Mouse (Mus musculus): ENCODE data around the gene Cfi. TPM values are rescaled to one million over a fixed set of nuclear protein-coding genes. Genes with fewer than 3 reads are reported as not detected.

Gene Cfi
- not detected for polyA plus RNA-seq (2017; shearing (Covaris generic))

DNA sequence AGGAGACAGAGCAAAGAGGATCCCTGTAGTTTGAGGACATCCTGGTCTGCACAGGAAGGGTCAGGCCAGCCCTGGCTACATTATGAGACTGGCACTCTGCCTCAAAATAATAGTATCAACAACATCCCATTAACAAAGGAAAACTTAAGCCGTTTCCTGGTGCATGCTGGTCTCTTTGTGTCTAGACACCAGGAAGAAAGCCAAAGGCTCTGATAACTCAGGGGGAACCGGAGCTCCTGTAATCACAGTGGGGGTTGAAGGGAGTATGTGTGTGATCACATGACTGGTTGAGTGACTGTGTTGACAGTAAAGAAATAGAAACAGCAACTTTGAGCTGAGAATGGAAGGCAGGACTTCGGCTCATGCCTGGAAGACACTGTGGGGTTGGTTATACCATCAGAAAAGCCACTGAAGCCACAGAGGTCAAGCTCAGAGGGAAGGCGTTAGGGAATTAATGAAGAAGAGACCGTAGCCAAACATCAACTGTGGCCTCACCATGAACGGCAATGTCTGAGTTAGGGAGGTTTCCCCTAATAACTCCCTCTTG lies at the start of gene Cfi:
Gene Cfi, plus strand, starts transcription at position 497 of the 547 bp plus-strand sequence.

DNA sequence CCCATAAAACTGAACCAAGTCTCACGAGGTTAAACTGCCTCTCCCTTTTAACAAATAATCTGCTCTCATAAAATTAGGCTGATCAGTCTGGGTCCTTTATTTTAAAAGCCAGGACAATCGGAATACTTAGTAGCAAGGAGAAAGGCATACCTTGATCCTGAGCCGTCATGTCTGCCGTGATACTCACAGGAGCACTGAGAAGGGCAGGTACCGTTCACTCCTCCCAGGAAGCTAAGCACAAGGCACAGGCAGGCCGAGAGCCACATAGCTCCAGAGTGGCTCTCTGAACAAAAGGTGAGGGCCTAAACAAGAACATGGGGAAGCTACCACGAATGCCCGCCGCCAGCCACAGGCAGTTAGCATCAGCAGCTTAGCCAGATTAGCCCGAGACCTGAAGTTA lies 31.9 kb upstream of the Cfi start, which contains the start of gene Lrit3:
Gene Lrit3, minus strand, starts transcription at position 266 of the 400 bp plus-strand sequence.

DNA sequence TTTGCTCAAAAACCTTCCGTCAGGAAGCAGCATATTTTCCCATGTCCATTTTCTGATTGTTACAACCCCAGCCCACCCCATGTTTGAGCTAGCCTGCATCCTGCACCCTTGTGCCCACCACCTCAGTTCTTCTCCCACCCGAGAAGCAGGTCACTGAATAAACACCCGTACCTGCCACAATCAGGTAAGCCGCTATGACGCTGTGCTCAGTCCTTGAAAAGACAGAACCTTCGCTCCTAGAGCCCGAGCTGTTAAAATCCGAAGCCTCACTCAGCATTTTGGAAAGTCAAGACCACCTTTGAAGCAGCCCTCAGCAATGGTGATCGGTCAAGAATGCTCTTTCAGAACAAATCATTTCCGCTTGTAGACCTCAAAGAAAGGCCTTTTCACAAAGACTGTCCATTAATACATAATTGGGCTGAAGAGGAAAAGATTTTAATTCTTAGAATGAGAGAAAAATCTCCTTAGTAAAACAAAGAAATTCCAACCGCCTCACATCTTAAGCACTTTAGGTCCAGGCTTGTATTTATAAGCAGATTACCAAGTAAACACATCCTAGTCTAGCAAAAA lies 13.4 kb upstream of the Cfi start, which contains the start of gene Rrh:
Gene Rrh, minus strand, starts transcription at position 382 of the 570 bp plus-strand sequence.

DNA sequence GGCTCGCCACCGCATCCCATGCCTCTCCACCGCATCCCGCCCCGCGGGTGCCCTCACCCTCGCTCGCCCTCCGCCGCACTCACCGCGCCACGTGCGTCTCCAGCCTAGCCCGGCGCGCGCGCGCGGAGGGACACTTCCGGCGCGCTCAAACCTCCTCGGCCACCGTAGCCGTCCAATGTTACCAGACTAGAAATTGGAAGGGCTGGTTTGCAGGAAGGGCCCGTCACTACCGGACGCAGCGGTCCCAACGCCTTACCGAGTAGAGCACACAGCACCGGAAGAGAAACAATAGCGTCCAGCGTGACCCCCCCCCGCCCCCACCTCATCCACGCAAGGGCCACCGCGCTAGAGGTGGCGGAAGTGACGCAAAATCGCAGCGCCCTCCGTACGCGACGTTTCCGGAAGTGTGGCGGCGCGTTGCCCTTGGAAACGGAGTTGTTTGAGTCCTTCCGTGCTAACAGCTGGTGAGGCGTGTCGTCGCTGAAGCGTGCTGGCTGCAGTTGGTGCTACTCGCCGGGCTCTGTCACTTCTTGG lies 4.6 kb upstream of the Cfi start, which contains the start of gene Gar1:
Gene Gar1, minus strand, starts transcription at position 362 of the 534 bp plus-strand sequence.

DNA sequence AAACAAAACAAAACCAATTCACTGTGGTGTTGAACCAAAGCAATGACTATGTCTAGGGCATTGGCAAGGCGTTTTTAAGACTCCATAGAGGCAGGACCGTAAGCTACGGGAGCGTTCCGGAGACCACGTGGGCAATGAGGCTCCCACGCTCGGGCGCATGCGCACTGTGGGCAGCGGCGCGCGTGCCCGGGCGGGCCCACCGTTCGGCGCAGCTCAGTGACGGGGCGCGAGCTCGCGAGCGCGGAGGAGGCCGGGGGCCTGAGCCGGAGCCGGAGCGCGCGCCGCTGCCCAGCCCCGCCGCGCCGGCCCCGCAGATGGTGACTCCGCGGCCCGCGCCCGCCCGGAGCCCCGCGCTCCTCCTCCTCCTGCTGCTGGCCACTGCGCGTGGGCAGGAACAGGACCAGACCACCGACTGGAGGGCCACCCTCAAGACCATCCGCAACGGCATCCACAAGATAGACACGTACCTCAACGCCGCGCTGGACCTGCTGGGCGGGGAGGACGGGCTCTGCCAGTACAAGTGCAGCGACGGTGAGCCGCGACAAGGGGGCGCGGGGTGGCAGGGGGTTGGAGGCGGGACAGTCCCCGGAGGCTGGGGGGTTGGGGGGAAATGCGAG lies 42.8 kb downstream of the Cfi start, which contains the start of gene Pla2g12a:
Gene Pla2g12a, plus strand, starts transcription at position 202 of the 617 bp plus-strand sequence.

DNA sequence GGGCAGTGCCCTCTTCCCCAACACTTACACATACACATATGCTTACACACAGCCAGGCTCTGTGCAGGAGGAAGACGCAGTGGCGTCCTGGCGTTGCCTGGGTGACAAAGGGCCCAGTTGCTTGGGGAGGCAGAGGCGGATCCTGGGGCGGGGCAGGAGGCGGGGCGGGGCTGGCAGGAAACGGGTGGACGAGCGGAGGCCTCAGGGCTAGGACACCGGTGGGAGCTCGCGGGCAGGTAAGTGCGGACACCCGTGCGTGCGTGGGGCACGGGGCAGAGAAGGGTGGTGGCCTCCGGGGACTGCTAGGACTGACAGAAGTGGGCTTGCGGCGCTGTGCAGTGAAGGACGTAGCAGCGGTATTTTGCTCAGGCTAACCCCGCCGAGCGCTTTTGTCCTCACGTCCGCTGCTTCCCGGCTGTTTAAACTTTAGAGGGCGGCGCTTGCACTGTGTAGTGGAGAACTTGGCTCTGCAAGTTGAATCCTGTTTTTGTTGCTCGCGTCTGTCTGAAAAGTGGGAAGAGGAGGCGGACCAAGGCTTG lies 65.7 kb downstream of the Cfi start, which contains the start of gene Casp6:
Gene Casp6, plus strand, starts transcription at position 155 of the 539 bp plus-strand sequence.

Other genes with a start within 250 kb of the Cfi start
- 1.2 TPM for gene Egf, start 80.6 kb upstream of the Cfi start, polyA plus RNA-seq (2017; shearing (Covaris generic))
- gene Lrit3, start 31.9 kb upstream of the Cfi start, polyA plus RNA-seq (2017; shearing (Covaris generic)) = 0.10 TPM
- not detected for gene Rrh, start 13.3 kb upstream of the Cfi start, polyA plus RNA-seq (2017; shearing (Covaris generic))
- 131 TPM for gene Gar1, start 4.5 kb upstream of the Cfi start, polyA plus RNA-seq (2017; shearing (Covaris generic))
- gene Pla2g12a, start 42.7 kb downstream of the Cfi start, polyA plus RNA-seq (2017; shearing (Covaris generic)) = 21.2 TPM
- gene Casp6, start 65.5 kb downstream of the Cfi start, polyA plus RNA-seq (2017; shearing (Covaris generic)) = 68.7 TPM
- gene Mcub, start 134.3 kb downstream of the Cfi start, polyA plus RNA-seq (2017; shearing (Covaris generic)) = 44.7 TPM
- gene Sec24b, start 225.7 kb downstream of the Cfi start, polyA plus RNA-seq (2017; shearing (Covaris generic)) = 57.2 TPM